Mouse (Mus musculus) liver, embryonic 14.5 days (tissue): Measurements from ENCODE around the gene Ccdc194.
"Not testable (repeated sequence)": the region's sequence is repeated elsewhere in the genome, so short reads cannot be mapped to it uniquely, and the experiment has no call there.

ENCODE experiments used
- CTCF ChIP-seq: IDR thresholded peaks from 2 replicates; pipeline ENCODE4 v1.5.1; 2016; ENCODE audit warnings: antibody characterized with exemption, low read depth, control low read depth
- EP300 ChIP-seq: IDR thresholded peaks from 2 replicates; pipeline ENCODE4 v1.6.1; 2016; ENCODE audit warnings: antibody characterized with exemption, low read depth

DNA sequence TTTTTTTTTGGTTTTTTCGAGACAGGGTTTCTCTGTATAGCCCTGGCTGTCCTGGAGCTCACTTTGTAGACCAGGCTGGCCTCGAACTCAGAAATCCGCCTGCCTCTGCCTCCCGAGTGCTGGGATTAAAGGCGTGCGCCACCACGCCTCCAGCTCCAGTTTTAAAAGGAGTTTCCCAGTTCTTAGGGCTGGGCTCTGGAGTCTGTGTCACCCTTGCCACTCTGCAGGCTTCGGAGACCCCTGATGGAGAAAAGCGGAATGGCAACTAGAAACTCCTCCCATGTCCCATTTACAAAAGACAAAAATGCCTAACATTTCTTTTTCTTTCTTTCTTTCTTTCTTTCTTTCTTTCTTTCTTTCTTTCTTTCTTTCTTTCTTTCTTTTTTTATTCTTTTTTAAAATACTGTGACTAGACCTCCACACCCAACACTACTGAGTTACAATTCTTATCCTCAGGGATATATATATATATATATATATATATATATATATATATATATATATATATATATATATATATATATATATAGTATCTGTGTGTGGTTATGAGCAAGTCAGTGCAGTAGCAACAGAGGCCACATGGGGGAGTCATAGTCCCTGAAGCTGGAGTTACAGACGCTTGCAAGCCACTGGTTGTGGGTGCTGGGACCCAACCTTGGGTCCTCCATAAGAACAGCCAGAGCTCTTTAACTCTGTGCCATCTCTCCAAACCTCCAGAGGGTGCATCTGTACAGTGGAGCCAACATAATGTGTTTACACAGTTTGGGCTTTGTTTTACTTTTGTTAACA is 6.3 kb downstream of the Ccdc194 start:
- TF ChIP-seq CTCF = peak; percentile 60
- TF ChIP-seq EP300 = not testable (repeated sequence)
